Mouse (Mus musculus) heart, embryonic 15.5 days (tissue): ENCODE measurements at regions not wholly inside any gene's neighbourhood (a gene's known extent, or its start where the extent isn't known, plus 50 kb on each side); places are given as distances from the start of the nearest gene placed in this dataset.

Experiments used
- ATAC-seq: fragments of 200-750 bp; cut with Nextera tagmentation; replicated peaks from 2 replicates; pipeline ENCODE4 v1.8.0; 2017; ENCODE audit warnings: low read depth, moderate TSS enrichment; ENCODE audit not compliant: insufficient number of reproducible peaks, insufficient read depth, low FRiP score
- H3K27ac ChIP-seq: fragments of 300-500 bp; sonication (generic); 2 replicates; pipeline ENCODE4 v1.5.1; 2015; ENCODE audit warnings: mild to moderate bottlenecking, inconsistent platforms
- H3K27me3 ChIP-seq: fragments of 300-500 bp; sonication (generic); 2 replicates; pipeline ENCODE4 v1.6.1; 2015; ENCODE audit warnings: inconsistent platforms
- H3K36me3 ChIP-seq: fragments of 300-500 bp; sonication (generic); 2 replicates; pipeline ENCODE4 v1.6.1; 2015; ENCODE audit warnings: mild to moderate bottlenecking, inconsistent platforms
- H3K4me1 ChIP-seq: fragments of 300-500 bp; sonication (generic); replicated peaks from 2 replicates; pipeline ENCODE4 v1.6.1; 2015; ENCODE audit warnings: inconsistent platforms
- H3K4me2 ChIP-seq: fragments of 300-500 bp; sonication (generic); 2 replicates; pipeline ENCODE4 v1.6.1; 2015; ENCODE audit warnings: inconsistent platforms, mild to moderate bottlenecking, moderate library complexity
- H3K4me3 ChIP-seq: fragments of 300-500 bp; sonication (generic); 2 replicates; pipeline ENCODE4 v1.5.1; 2015; ENCODE audit warnings: mild to moderate bottlenecking, inconsistent platforms
- H3K9ac ChIP-seq: fragments of 300-500 bp; sonication (generic); 2 replicates; pipeline ENCODE4 v1.6.1; 2015; ENCODE audit warnings: mild to moderate bottlenecking, inconsistent platforms
- H3K9me3 ChIP-seq: fragments of 300-500 bp; sonication (generic); replicated peaks from 2 replicates; pipeline ENCODE4 v1.6.1; 2016; ENCODE audit warnings: inconsistent platforms
- WGBS: fragments of 180-500 bp; shearing (Covaris S2); methylation state at CpG from one replicate; pipeline ENCODE4 v1.1.7; 2015; ENCODE audit warnings: mixed read lengths; 5-methylcytosine and 5-hydroxymethylcytosine counted together

DNA sequence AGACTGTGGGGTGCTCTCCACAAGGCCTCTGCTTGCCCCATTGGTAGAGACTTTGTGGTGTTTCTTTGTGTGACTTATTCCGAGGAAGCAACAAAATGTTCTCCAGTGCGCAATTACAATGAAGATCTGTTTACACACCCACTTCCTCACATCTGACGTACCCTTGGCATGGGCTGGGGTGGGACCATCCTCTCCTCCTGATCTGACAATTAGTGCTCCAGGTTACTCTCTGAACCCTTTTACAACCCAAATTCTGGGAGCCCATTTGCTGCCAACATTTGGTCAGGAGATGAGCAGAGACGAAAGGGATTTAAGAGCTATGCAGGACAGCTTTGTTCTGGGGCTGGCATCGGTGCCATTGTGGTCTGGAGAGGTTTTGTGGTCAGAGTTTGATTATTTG, 215.9 kb upstream of the Sall1 start:
- H3K9me3 ChIP-seq = no peaks in the 10 kb centered on the region
- H3K27ac ChIP-seq = no peak overlapping the region
- H3K4me1 ChIP-seq = no peaks in the 10 kb centered on the region
- no peak for ATAC-seq
- no peak overlapping the region for H3K4me3 ChIP-seq
- H3K9ac ChIP-seq = no peak overlapping the region
- H3K4me2 ChIP-seq = no peak overlapping the region
- no peaks in the 10 kb centered on the region for H3K27me3 ChIP-seq
- no peaks in the 10 kb centered on the region for H3K36me3 ChIP-seq
- 73% methylated on average over 5 of the region's 5 CpGs for WGBS

DNA sequence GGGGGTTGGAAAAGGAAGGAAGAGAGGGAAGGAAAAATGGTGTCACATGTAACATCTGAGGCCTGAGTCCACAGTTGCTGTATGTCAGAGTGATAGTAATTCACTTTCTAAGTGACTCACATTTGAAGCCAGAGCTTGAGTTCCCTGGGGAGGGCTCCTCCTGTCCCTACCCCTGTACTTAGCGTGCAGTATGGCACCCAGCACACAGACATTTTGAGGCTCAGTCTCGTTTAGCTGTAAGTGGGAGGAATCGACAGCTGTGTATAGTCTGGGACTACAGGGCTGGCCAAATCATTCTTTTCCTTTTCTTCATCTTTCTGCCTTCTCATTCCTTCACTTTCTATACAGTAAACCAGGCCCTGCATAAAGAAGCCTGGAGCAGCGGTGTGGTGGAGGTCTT, 202.4 kb upstream of the Sall1 start:
- no peak overlapping the region for H3K27ac ChIP-seq
- WGBS = 73% methylated on average over 4 of the region's 4 CpGs
- H3K9me3 ChIP-seq = no peaks in the 10 kb centered on the region
- H3K4me3 ChIP-seq = no peak overlapping the region
- H3K9ac ChIP-seq = no peak overlapping the region
- no peak for ATAC-seq
- H3K36me3 ChIP-seq = no peaks in the 10 kb centered on the region
- no peak overlapping the region for H3K4me2 ChIP-seq
- no peaks in the 10 kb centered on the region; the same call in 1 of the 2 replicates for H3K4me1 ChIP-seq
- H3K27me3 ChIP-seq = peaks cover 37% of the 10 kb centered on the region

DNA sequence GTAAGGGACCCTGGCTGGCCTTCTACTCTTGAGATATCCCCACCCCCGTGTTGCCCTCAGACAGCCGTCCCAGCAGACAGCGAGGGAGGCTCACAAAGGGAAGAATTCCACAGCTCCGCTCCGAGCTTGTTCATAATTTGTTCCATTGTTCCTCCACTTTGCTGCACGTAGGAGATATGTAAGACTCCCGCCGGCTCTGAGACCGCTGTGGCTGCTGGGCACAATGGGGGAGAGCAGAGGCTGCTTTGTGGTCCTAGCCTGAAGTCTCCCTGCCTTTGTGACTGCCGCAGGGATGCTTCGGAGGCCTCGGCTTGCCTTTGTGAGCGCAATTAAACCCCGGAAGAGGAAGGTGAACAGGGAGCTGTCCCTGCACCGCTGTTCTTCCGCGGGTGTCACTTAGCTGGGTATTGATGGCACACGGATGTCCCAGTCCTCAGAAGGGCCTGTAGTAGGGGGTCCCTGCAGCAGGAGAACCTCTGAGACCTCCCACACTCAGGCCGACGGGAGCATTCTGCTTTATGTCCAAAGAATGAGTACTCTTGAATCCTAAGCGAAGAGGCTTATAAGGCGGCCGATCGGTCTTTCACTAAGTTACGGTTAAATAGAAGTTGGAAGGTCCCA, 201.3 kb upstream of the Sall1 start:
- no peaks in the 10 kb centered on the region for H3K9me3 ChIP-seq
- no peak for ATAC-seq
- no peaks in the 10 kb centered on the region for H3K36me3 ChIP-seq
- 24% methylated on average over 25 of the region's 25 CpGs for WGBS
- H3K4me1 ChIP-seq = no peaks in the 10 kb centered on the region; the same call in 1 of the 2 replicates
- H3K9ac ChIP-seq = 0 out of 2 replicates have a peak overlapping the region, but pooled peaks have one; percentile 13
- no peak overlapping the region for H3K27ac ChIP-seq
- peak overlapping the region; percentile 22; the same call in 1 of the 2 replicates for H3K4me3 ChIP-seq
- H3K27me3 ChIP-seq = peaks cover 37% of the 10 kb centered on the region
- H3K4me2 ChIP-seq = peak overlapping the region; percentile 57

DNA sequence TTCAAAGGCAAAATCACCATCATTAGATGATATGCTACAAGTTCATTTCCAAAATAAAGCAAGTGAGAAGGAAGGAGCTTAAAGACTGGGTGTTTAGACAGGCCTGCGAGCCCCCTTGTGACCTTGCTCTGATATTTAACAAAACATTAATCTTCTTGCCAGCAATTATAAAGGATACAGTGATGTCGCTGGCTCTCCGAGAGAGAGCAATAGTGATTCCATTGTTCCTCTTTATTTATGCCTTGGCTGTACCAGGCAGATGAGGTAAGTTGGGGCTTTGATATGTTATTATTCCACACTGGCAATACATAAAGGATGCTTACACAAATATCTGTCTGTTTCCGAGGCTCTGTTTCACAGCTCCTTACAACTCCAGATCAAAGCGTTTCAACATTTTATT, 197.7 kb upstream of the Sall1 start:
- Histone ChIP-seq H3K9ac (no peak overlapping the region), H3K27ac (no peak overlapping the region), H3K4me3 (no peak overlapping the region), H3K36me3 (no peaks in the 10 kb centered on the region), H3K4me1 (no peaks in the 10 kb centered on the region; the same call in 1 of the 2 replicates), H3K9me3 (no peaks in the 10 kb centered on the region), H3K4me2 (no peak overlapping the region), H3K27me3 (peaks cover 35% of the 10 kb centered on the region)
- WGBS = 57% methylated on average over 5 of the region's 5 CpGs
- no peak for ATAC-seq

DNA sequence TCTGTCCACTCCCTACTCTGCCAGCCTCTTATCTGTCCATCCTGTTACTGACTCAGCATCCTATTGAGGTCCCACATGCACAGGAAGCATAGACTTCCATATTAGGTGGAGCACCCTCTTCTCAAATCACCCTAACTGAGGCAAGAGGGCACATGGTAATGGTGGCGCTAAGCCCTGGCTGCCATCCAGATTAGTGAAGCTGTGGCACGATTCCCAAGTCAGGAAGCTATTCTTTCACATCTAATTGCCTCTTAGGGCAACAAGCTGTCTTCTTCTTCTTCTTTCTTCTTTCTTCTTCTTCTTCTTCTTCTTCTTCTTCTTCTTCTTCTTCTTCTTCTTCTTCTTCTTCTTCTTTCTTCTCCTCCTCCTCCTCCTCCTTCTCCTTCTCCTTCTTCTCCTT, 195.7 kb upstream of the Sall1 start:
- Histone ChIP-seq H3K4me2 (no peak overlapping the region), H3K4me3 (no peak overlapping the region), H3K4me1 (no peaks in the 10 kb centered on the region), H3K9ac (no peak overlapping the region), H3K27ac (no peak overlapping the region), H3K27me3 (peaks cover 23% of the 10 kb centered on the region), H3K36me3 (no peaks in the 10 kb centered on the region), H3K9me3 (no peaks in the 10 kb centered on the region)
- no peak for ATAC-seq
- 58% methylated on average over 2 of the region's 2 CpGs for WGBS

DNA sequence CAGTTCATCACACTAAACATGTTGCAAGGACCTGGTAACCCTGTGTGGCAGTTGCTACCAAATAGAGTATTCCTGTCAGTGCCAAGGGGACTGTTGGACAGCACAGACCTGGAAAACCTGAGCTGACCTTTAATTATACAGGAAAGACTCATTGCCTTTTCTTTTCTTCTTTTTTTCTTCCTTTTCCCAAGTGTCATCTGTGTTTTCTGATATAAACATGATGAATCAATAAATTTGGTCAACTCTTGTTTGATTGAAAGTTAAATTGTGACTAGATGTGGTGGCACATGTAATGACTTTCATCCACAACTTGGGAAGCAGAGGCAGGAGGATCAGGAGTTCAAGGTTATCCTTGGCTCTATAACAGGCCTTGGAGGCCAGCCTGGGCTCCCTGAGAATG, 190.1 kb upstream of the Sall1 start:
- H3K9ac ChIP-seq = no peak overlapping the region
- H3K36me3 ChIP-seq = no peaks in the 10 kb centered on the region
- no peak overlapping the region for H3K27ac ChIP-seq
- ATAC-seq = no peak
- H3K4me1 ChIP-seq = no peaks in the 10 kb centered on the region
- H3K27me3 ChIP-seq = no peaks in the 10 kb centered on the region
- H3K4me2 ChIP-seq = no peak overlapping the region
- H3K9me3 ChIP-seq = no peaks in the 10 kb centered on the region
- H3K4me3 ChIP-seq = no peak overlapping the region

DNA sequence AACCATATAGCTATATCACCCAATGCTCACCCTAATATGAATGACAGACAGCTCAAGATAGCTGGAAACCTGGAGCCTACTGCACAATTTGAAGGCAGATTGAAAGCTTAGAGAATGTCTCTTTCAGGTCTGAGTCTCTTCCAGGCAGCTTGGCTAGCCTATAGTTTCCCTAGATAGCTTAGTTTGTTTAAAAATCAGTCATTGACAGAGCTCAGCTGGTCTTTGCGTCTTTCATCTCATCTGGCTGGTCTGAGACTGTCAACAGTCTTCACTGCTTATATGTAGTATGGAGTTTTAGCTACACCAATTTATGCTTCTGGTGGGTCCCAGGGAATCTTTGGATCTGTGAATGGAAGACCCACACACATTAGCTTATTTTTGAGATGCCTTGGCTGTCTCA, 188.4 kb upstream of the Sall1 start:
- H3K36me3 ChIP-seq = no peaks in the 10 kb centered on the region
- H3K27ac ChIP-seq = no peak overlapping the region
- WGBS = 57% methylated on average over 1 of the region's 1 CpGs
- H3K27me3 ChIP-seq = no peaks in the 10 kb centered on the region
- H3K9ac ChIP-seq = no peak overlapping the region
- no peaks in the 10 kb centered on the region for H3K9me3 ChIP-seq
- ATAC-seq = no peak
- no peaks in the 10 kb centered on the region for H3K4me1 ChIP-seq
- no peak overlapping the region for H3K4me3 ChIP-seq
- H3K4me2 ChIP-seq = no peak overlapping the region

DNA sequence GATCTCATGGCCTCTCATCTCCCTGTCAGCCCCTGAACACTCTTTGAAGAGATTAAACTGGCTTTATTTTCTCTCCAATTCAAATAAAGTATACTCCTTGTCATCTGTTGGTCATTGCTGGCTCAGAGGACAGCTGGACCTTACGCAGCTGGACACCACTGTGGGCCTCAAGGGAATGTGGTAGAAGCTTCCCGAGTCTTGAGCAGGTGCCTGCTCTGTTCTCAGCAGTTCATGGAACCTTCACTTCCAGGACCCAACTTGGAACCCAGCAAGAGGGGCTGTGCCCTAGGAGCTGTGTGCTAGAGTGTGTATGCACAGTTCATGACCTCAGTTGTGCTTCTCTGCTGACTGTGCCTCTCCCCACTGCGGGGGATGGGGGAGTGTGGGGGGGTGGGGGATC, 185.2 kb upstream of the Sall1 start:
- Histone ChIP-seq H3K9me3 (no peaks in the 10 kb centered on the region), H3K4me1 (no peaks in the 10 kb centered on the region), H3K9ac (no peak overlapping the region), H3K36me3 (no peaks in the 10 kb centered on the region), H3K27ac (no peak overlapping the region), H3K4me3 (no peak overlapping the region), H3K27me3 (no peaks in the 10 kb centered on the region), H3K4me2 (no peak overlapping the region)
- 81% methylated on average over 3 of the region's 3 CpGs for WGBS
- ATAC-seq = no peak

DNA sequence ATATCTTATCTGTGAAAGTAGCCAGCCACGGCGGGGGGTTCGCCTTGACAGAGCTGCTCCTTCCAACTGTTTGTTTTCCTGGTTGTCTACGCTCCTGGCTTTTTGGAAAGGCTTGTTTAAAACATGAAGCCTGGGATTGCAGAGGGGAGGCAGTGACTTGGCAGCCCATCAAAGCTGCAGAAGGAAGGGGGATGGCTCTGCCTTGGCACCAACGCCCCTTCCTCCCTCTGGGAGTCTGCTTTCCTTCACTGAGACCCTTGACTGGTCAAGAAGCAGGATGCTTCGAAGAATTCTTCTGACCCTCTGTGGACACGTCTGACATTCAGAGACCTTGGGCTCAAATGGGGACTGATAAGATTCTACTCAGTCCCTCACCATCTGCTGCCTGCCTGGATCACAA, 176.9 kb upstream of the Sall1 start:
- Histone ChIP-seq H3K4me1 (peaks cover 5% of the 10 kb centered on the region; the same call in 1 of the 2 replicates), H3K4me2 (no peak overlapping the region), H3K4me3 (no peak overlapping the region), H3K9ac (no peak overlapping the region), H3K27ac (no peak overlapping the region), H3K9me3 (no peaks in the 10 kb centered on the region), H3K27me3 (no peaks in the 10 kb centered on the region), H3K36me3 (no peaks in the 10 kb centered on the region)
- 24% methylated on average over 7 of the region's 7 CpGs for WGBS
- no peak for ATAC-seq

DNA sequence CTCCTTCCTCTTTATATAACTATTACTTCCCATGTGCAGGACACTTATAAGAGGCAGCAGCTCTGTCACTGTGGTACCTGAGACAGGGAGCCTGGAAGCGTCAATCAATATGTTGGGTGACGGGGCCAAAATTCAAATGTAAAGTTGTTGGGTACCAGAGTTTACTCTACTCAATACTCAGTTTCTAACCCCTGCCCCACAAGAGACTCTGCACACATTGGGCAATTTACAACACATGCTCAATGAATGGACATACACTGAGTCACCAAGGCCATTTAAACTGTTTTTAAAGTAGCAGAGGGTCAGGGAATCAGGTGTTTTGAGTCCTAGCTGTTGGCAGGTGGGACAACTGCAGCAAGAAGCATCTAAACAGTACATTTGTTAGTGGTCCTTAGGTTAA, 176.4 kb upstream of the Sall1 start:
- no peaks in the 10 kb centered on the region for H3K36me3 ChIP-seq
- H3K4me1 ChIP-seq = peaks cover 5% of the 10 kb centered on the region; the same call in 1 of the 2 replicates
- H3K9ac ChIP-seq = no peak overlapping the region
- H3K4me3 ChIP-seq = no peak overlapping the region
- no peak overlapping the region for H3K4me2 ChIP-seq
- no peaks in the 10 kb centered on the region for H3K9me3 ChIP-seq
- no peak for ATAC-seq
- no peak overlapping the region for H3K27ac ChIP-seq
- 91% methylated on average over 2 of the region's 2 CpGs for WGBS
- no peaks in the 10 kb centered on the region for H3K27me3 ChIP-seq

DNA sequence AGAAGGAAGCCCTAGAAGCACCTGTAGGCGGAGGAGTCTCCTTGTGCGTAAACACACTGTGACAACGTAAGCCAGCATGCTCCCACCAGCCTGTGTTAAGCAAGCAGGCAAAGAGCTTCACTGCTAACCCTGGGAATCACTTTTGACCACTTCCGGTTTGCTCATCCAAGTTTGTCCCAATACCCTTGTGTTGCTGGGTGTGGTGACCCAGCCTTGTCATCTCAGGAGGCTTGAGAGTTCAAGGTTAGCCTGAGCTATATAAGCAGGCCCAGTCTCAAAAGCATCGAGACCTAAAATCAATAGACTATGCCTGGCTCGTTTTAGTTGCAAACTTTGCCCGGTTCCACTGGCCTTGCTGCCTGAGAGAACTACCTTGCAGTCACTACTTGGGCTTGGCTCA, 175.2 kb upstream of the Sall1 start:
- H3K27me3 ChIP-seq = no peaks in the 10 kb centered on the region
- H3K27ac ChIP-seq = no peak overlapping the region
- no peaks in the 10 kb centered on the region for H3K36me3 ChIP-seq
- ATAC-seq = no peak
- H3K4me3 ChIP-seq = no peak overlapping the region
- WGBS = 85% methylated on average over 7 of the region's 7 CpGs
- no peak overlapping the region for H3K4me2 ChIP-seq
- H3K4me1 ChIP-seq = peaks cover 5% of the 10 kb centered on the region; the same call in 1 of the 2 replicates
- H3K9me3 ChIP-seq = no peaks in the 10 kb centered on the region
- H3K9ac ChIP-seq = no peak overlapping the region

DNA sequence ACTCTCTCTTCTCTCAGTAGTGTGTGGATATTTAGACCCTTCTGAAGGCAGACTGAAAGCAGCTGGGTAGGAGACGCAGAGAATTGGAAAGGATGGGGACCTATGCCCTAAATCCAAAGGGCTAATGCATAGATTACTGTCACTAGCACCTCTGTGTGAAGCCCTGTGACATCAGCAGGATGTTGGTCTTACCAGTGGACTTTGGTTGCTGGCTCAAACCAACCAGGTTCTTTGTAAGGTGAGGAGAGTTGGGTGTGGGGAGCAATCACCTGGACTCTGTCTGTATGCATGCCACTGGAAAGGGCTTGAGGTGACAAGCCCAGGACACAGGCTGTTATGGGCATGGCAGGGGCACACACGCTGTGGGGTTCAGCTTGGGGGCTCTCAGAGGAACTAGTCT, 173.7 kb upstream of the Sall1 start:
- no peak overlapping the region for H3K9ac ChIP-seq
- ATAC-seq = no peak
- H3K4me1 ChIP-seq = peaks cover 5% of the 10 kb centered on the region; the same call in 1 of the 2 replicates
- no peaks in the 10 kb centered on the region for H3K9me3 ChIP-seq
- H3K4me2 ChIP-seq = no peak overlapping the region
- WGBS = 89% methylated on average over 2 of the region's 2 CpGs
- H3K27ac ChIP-seq = no peak overlapping the region
- H3K36me3 ChIP-seq = no peaks in the 10 kb centered on the region
- no peaks in the 10 kb centered on the region for H3K27me3 ChIP-seq
- no peak overlapping the region for H3K4me3 ChIP-seq
